Mouse (Mus musculus) cerebellum, postnatal 14 days (tissue): ENCODE results near the gene Sorl1.
A peak's percentile ranks its signal among the peaks of the same experiment; 100 is the strongest.

Source experiments
- DNase-seq, 2 experiments: peaks; one replicate each; pipeline ENCODE4 v3.0.0; 2021; ENCODE audit warnings: mixed read lengths in 2 of 2

Sorl1 gene

GRCm38 (mm10) chr9:41995278-41995677 lies 128.8 kb downstream of the Sorl1 start:
- DNase-seq = no peak

GRCm38 (mm10) chr9:41993821-41994220 lies 130.3 kb downstream of the Sorl1 start:
- no peak for DNase-seq

GRCm38 (mm10) chr9:41992841-41993240 lies 131.3 kb downstream of the Sorl1 start:
- DNase-seq = no peak

GRCm38 (mm10) chr9:41985636-41986035 lies 138.5 kb downstream of the Sorl1 start:
- DNase-seq = no peak

GRCm38 (mm10) chr9:41985052-41985451 lies 139.0 kb downstream of the Sorl1 start:
- DNase-seq = no peak

- no peak for DNase-seq
These were observed 139.8 kb downstream of the Sorl1 start for GRCm38 (mm10) chr9:41984306-41984705.

GRCm38 (mm10) chr9:41983286-41983685 lies 140.8 kb downstream of the Sorl1 start:
- DNase-seq = no peak

GRCm38 (mm10) chr9:41982760-41983159 lies 141.3 kb downstream of the Sorl1 start:
- no peak for DNase-seq

- no peak for DNase-seq
These were observed 142.1 kb downstream of the Sorl1 start for GRCm38 (mm10) chr9:41982023-41982422.

- DNase-seq = no peak
These were observed 142.8 kb downstream of the Sorl1 start for GRCm38 (mm10) chr9:41981306-41981705.

GRCm38 (mm10) chr9:41980796-41981195 lies 143.3 kb downstream of the Sorl1 start:
- no peak for DNase-seq

- DNase-seq = no peak
These were observed 145.7 kb downstream of the Sorl1 start for GRCm38 (mm10) chr9:41978366-41978765.

GRCm38 (mm10) chr9:41975968-41976367 lies 148.1 kb downstream of the Sorl1 start:
- DNase-seq = no peak

- DNase-seq = peak; percentile 73 to 82
These were observed 149.4 kb downstream of the Sorl1 start for GRCm38 (mm10) chr9:41974661-41975060.

- DNase-seq = peak; percentile 63 to 79
These were observed 150.1 kb downstream of the Sorl1 start for GRCm38 (mm10) chr9:41973775-41974657.

- no peak for DNase-seq
These were observed 154.1 kb downstream of the Sorl1 start for GRCm38 (mm10) chr9:41969961-41970360.

- DNase-seq = no peak
These were observed 155.2 kb downstream of the Sorl1 start for GRCm38 (mm10) chr9:41968673-41969460.

- no peak for DNase-seq
These were observed 162.8 kb downstream of the Sorl1 start for GRCm38 (mm10) chr9:41961274-41961673.

- no peak for DNase-seq
These were observed 165.8 kb downstream of the Sorl1 start for GRCm38 (mm10) chr9:41958282-41958681.

GRCm38 (mm10) chr9:41953486-41953885 lies 170.6 kb downstream of the Sorl1 start:
- DNase-seq = peak; percentile 75 to 84

GRCm38 (mm10) chr9:41952650-41953204 lies 171.4 kb downstream of the Sorl1 start:
- DNase-seq = no peak

- no peak for DNase-seq
These were observed 172.5 kb downstream of the Sorl1 start for GRCm38 (mm10) chr9:41951472-41952129.

- DNase-seq = peak; percentile 83
These were observed 173.1 kb downstream of the Sorl1 start for GRCm38 (mm10) chr9:41950991-41951451.
